9 mouse cellular contexts compared by ENCODE assay signal in the genomic region with DNA sequence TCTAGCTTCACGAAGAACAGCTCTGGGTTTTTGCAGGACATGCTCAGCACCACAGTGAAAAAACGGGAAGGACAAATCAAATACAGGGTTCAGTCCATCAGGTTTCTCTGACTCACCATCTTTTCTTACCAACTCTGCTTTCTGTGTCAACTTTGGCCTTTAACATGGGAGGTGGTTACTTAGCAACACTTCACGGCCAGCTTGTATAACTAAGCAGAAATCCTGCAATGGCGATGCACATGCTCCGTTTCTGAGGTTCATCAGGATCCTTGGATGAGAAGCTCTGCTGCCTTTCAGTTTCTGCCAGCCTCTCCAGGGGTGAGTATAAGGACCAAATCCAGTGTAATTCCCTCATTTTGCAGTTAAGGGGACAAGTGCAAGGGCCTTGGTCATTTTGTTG. TPM values are rescaled to one million over a fixed set of nuclear protein-coding genes. Genes with fewer than 3 reads are reported as not detected.
DNase-seq lines count a peak whose midpoint lies in the region; ATAC-seq and TF ChIP-seq lines count a peak whose summit lies in the region.
"Had no signal": no experiment of that assay in that cellular context is flagged by ENCODE, and none has a peak within 500 bp of the region (broad histone marks: within the 10 kb centered on the region; RNA-seq: fewer than 3 reads in every experiment).

TSS of gene Cmbl (plus strand) at position 206 of the 400 bp plus-strand sequence.

- H3K4me2 ChIP-seq in hindbrain, postnatal 0 days (ENCODE audit: low read depth, low read length) = no peak within 1 kb of the TSS
- no peak within 1 kb of the TSS for H3K4me2 ChIP-seq in hindbrain, embryonic 12.5 days (replicated peaks)

- no peak within 1 kb of the TSS for H3K4me3 ChIP-seq in hindbrain, postnatal 0 days (ENCODE audit: low read length)
- no peak within 1 kb of the TSS for H3K4me3 ChIP-seq in hindbrain, embryonic 12.5 days
- no peak within 1 kb of the TSS for H3K4me3 ChIP-seq in brown adipose tissue, adult 24 weeks (ENCODE audit: insufficient read depth, low read depth, low read length)

- 42% methylated on average over 5 of the region's 5 CpGs for WGBS in hindbrain, postnatal 0 days
- WGBS in hindbrain, embryonic 12.5 days = 61% methylated on average over 5 of the region's 5 CpGs

- no peaks in the 10 kb centered on the region for H3K9me3 ChIP-seq in hindbrain, postnatal 0 days (ENCODE audit: low read length)
- H3K9me3 ChIP-seq in hindbrain, embryonic 12.5 days (replicated peaks) = no peaks in the 10 kb centered on the region

- DNase-seq in hindbrain, postnatal 0 days (ENCODE audit: low spot score) = peak; percentile 11
- DNase-seq in adrenal gland, adult (ENCODE audit: inconsistent age in 2 of 2, low spot score in 1 of 2) = peak; percentile 73 to 87
- peak; percentile 44 for DNase-seq in kidney, postnatal 14 days
- DNase-seq in urinary bladder, postnatal 14 days (ENCODE audit: low spot score) = no peak
- DNase-seq in cerebellum, postnatal 25 days = no peak
- DNase-seq in ovary, postnatal 10 days (ENCODE audit: low spot score) = no peak

- H3K4me1 ChIP-seq in hindbrain, postnatal 0 days (ENCODE audit: insufficient read depth, low read length) = no peaks in the 10 kb centered on the region
- peaks cover 9% of the 10 kb centered on the region for H3K4me1 ChIP-seq in hindbrain, embryonic 12.5 days
- 0 out of 2 replicates have a peak, but pooled peaks cover 2% of the 10 kb centered on the region for H3K4me1 ChIP-seq in brown adipose tissue, adult 24 weeks (ENCODE audit: control insufficient read depth, insufficient read depth, insufficient read length, low read length)

- no peak within 1 kb of the TSS for H3K9ac ChIP-seq in hindbrain, postnatal 0 days (replicated peaks; ENCODE audit: low read length)
- no peak within 1 kb of the TSS for H3K9ac ChIP-seq in hindbrain, embryonic 12.5 days

- no peaks in the 10 kb centered on the region for H3K27me3 ChIP-seq in hindbrain, postnatal 0 days (ENCODE audit: insufficient read depth, low read length)
- no peaks in the 10 kb centered on the region for H3K27me3 ChIP-seq in hindbrain, embryonic 12.5 days

- H3K27ac ChIP-seq in hindbrain, postnatal 0 days = no peak within 1 kb of the TSS; the same call in 1 of the 2 replicates
- no peak within 1 kb of the TSS for H3K27ac ChIP-seq in hindbrain, embryonic 12.5 days
- H3K27ac ChIP-seq in brown adipose tissue, adult 24 weeks (replicated peaks; ENCODE audit: low read depth, low read length) = 0 out of 2 replicates have a peak within 1 kb of the TSS, but pooled peaks have one; percentile 8

- TF ChIP-seq CTCF in hindbrain, postnatal 0 days (IDR thresholded peaks at IDR 0.05; ENCODE audit: low read depth) = no peak

- H3K36me3 ChIP-seq in hindbrain, postnatal 0 days (ENCODE audit: insufficient read depth, low read length) = no peaks in the 10 kb centered on the region
- no peaks in the 10 kb centered on the region for H3K36me3 ChIP-seq in hindbrain, embryonic 12.5 days

- ATAC-seq in hindbrain, postnatal 0 days = 0 out of 2 replicates have a peak, but pooled peaks have one; percentile 24
- no peak for ATAC-seq in hindbrain, embryonic 12.5 days (ENCODE audit: low FRiP score)

RNA-seq across cellular contexts. Expression of gene Cmbl, which starts in this region (rescaled TPM):
- total RNA-seq in hindbrain, postnatal 0 days (2014; rRNA removed) = 15.2 and 21.2 TPM in 2 replicates
- polyA plus RNA-seq in hindbrain, postnatal 0 days (2015; fragmentation: Nextera tagmentation; extraction: Ambion mirVana) = 22.7 and 24.9 TPM in 2 replicates
- 2.7 and 2.8 TPM in 2 replicates for polyA plus RNA-seq in hindbrain, embryonic 12.5 days (2016; fragmentation: Nextera tagmentation; extraction: Ambion mirVana)
- polyA plus RNA-seq in brown adipose tissue, adult 24 weeks (2012; ENCODE audit: insufficient read depth, insufficient read length, missing spikeins) = 45.8 and 86.8 TPM in 2 replicates
- total RNA-seq: common myeloid progenitor, adult 5-6 weeks had no signal

Comparison
In these comparisons a context has a peak if more than half of its experiments do, and no peak if none do; other contexts are left out.
1. DNase-seq: peak in hindbrain, postnatal 0 days (single experiment), adrenal gland, adult (2 of 2) and kidney, postnatal 14 days (single experiment); none in urinary bladder, postnatal 14 days (single experiment), cerebellum, postnatal 25 days (0 of 2) and ovary, postnatal 10 days (single experiment).